Comparison of ENCODE assay signal across 8 mouse cellular contexts in the genomic region with DNA sequence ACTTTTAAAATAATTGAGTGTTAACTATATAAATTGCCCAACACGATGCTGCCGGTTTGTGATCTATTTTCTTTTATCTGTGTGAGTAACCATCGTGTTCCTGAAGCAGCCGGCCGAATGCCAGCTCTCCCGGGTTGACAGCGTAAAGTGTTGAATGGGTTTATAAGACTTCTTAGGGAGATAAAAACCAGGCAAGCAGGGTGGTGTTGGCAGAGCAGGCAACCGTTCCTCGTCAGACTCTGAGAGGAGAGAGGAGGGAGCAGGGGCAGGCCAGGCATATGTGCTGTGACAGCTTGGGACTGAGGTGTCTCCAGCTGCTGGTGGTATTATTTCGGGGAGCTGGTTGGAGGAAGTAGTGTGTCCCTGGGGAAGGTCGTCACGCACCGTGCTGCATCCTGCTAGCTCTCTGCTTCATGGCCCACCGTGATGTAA.
DNase-seq lines count a peak whose midpoint lies in the region; ATAC-seq and TF ChIP-seq lines count a peak whose summit lies in the region.

No protein-coding gene starts in this region.

- no peak for TF ChIP-seq EP300 in stomach, postnatal 0 days (optimal IDR thresholded peaks at IDR 0.05)

- ATAC-seq in lung, embryonic 16.5 days (ENCODE audit: low read depth) = peak; percentile 90
- ATAC-seq in stomach, postnatal 0 days (ENCODE audit: low FRiP score, low TSS enrichment) = no peak

- H3K4me2 ChIP-seq in lung, embryonic 16.5 days (ENCODE audit: low read depth, low read length) = no peak overlapping the region
- H3K4me2 ChIP-seq in stomach, postnatal 0 days (replicated peaks; ENCODE audit: low read depth) = no peak overlapping the region

- 12% methylated on average over 14 of the region's 14 CpGs for WGBS in lung, embryonic 16.5 days
- WGBS in stomach, postnatal 0 days = 35% methylated on average over 14 of the region's 14 CpGs

- no peaks in the 10 kb centered on the region for H3K36me3 ChIP-seq in lung, embryonic 16.5 days (ENCODE audit: control insufficient read depth, insufficient read depth, low read length)
- H3K36me3 ChIP-seq in stomach, postnatal 0 days (ENCODE audit: control insufficient read depth, insufficient read depth, low read length) = no peaks in the 10 kb centered on the region

- H3K27me3 ChIP-seq in lung, embryonic 16.5 days (ENCODE audit: control insufficient read depth, insufficient read depth, low read depth, low read length) = no peaks in the 10 kb centered on the region
- no peaks in the 10 kb centered on the region for H3K27me3 ChIP-seq in stomach, postnatal 0 days (ENCODE audit: control insufficient read depth, insufficient read depth, low read length)

- H3K9me3 ChIP-seq in lung, embryonic 16.5 days (ENCODE audit: control insufficient read depth, low read length) = no peaks in the 10 kb centered on the region
- no peaks in the 10 kb centered on the region for H3K9me3 ChIP-seq in stomach, postnatal 0 days (ENCODE audit: control insufficient read depth, low read length)

- intact Hi-C loops in gastrocnemius, postnatal 14 days (cut with DNase I; ENCODE audit: low total_unique reads) = no loop called here

- no peak for TF ChIP-seq CTCF in stomach, postnatal 0 days (IDR thresholded peaks at IDR 0.05; ENCODE audit: low read depth)

- H3K27ac ChIP-seq in lung, embryonic 16.5 days (ENCODE audit: low read length) = peak overlapping the region; percentile 9; the same call in 1 of the 2 replicates
- no peak overlapping the region for H3K27ac ChIP-seq in stomach, postnatal 0 days (replicated peaks)

- H3K4me1 ChIP-seq in lung, embryonic 16.5 days (replicated peaks; ENCODE audit: control insufficient read depth, insufficient read depth, low read length) = peaks cover 2% of the 10 kb centered on the region
- no peaks in the 10 kb centered on the region; the same call in 1 of the 2 replicates for H3K4me1 ChIP-seq in stomach, postnatal 0 days (replicated peaks; ENCODE audit: control insufficient read depth, insufficient read depth)

- H3K9ac ChIP-seq in lung, embryonic 16.5 days (ENCODE audit: low read length) = no peak overlapping the region
- no peak overlapping the region for H3K9ac ChIP-seq in stomach, postnatal 0 days (ENCODE audit: low read length)

- peak; percentile 30 to 51 for DNase-seq in cerebellum, postnatal 10 days
- DNase-seq in cerebellum, adult 11 months = no peak
- peak; percentile 59 for DNase-seq in ovary, postnatal 36 days (ENCODE audit: low spot score)
- DNase-seq in ovary, postnatal 10 days (ENCODE audit: low spot score) = no peak
- DNase-seq in stomach, postnatal 0 days (ENCODE audit: low spot score) = peak; percentile 41
- no peak for DNase-seq in gastrocnemius, postnatal 14 days
- no peak for DNase-seq in thymus, postnatal 10 days (ENCODE audit: low spot score in 2 of 2)

- H3K4me3 ChIP-seq in lung, embryonic 16.5 days (ENCODE audit: low read length) = no peak overlapping the region
- no peak overlapping the region for H3K4me3 ChIP-seq in stomach, postnatal 0 days (ENCODE audit: low read depth, low read length)

Comparison
In these comparisons a context has a peak if more than half of its experiments do, and no peak if none do; other contexts are left out.
1. DNase-seq: peak in cerebellum, postnatal 10 days (2 of 2), ovary, postnatal 36 days (single experiment) and stomach, postnatal 0 days (single experiment); none in cerebellum, adult 11 months (single experiment), ovary, postnatal 10 days (single experiment), gastrocnemius, postnatal 14 days (single experiment) and thymus, postnatal 10 days (0 of 2).